Comparison of ENCODE assay signal across 8 mouse cellular contexts in genomic region chr11:107341293-107341692, GRCm38 (mm10).
DNase-seq lines count a peak whose midpoint lies in the region; ATAC-seq lines count a peak whose summit lies in the region.

No protein-coding gene starts in this region.

- no peaks in the 10 kb centered on the region for H3K36me3 ChIP-seq in forebrain, embryonic 14.5 days (ENCODE audit: control insufficient read depth, insufficient read depth, low read length)
- no peaks in the 10 kb centered on the region for H3K36me3 ChIP-seq in forebrain, embryonic 11.5 days (ENCODE audit: control insufficient read depth, insufficient read depth, low read length)
- no peaks in the 10 kb centered on the region for H3K36me3 ChIP-seq in heart, embryonic 12.5 days
- H3K36me3 ChIP-seq in kidney, embryonic 14.5 days (ENCODE audit: control insufficient read depth, insufficient read depth, low read length), result no peaks in the 10 kb centered on the region
- H3K36me3 ChIP-seq in midbrain, embryonic 10.5 days, result no peaks in the 10 kb centered on the region

- H3K4me3 ChIP-seq in forebrain, embryonic 14.5 days (ENCODE audit: low read depth, low read length), result no peak overlapping the region
- no peak overlapping the region for H3K4me3 ChIP-seq in forebrain, embryonic 11.5 days (ENCODE audit: low read depth, low read length)
- H3K4me3 ChIP-seq in heart, embryonic 12.5 days, result no peak overlapping the region
- no peak overlapping the region for H3K4me3 ChIP-seq in kidney, embryonic 14.5 days (ENCODE audit: low read length)
- no peak overlapping the region for H3K4me3 ChIP-seq in midbrain, embryonic 10.5 days

- WGBS in forebrain, embryonic 14.5 days, result 53% methylated on average over 15 of the region's 15 CpGs
- WGBS in forebrain, embryonic 11.5 days, result 54% methylated on average over 15 of the region's 15 CpGs
- 32% methylated on average over 15 of the region's 15 CpGs for WGBS in heart, embryonic 12.5 days
- 16% methylated on average over 15 of the region's 15 CpGs for WGBS in kidney, embryonic 14.5 days
- WGBS in midbrain, embryonic 10.5 days, result 56% methylated on average over 15 of the region's 15 CpGs

- H3K4me2 ChIP-seq in forebrain, embryonic 14.5 days (ENCODE audit: low read length), result no peak overlapping the region
- no peak overlapping the region for H3K4me2 ChIP-seq in forebrain, embryonic 11.5 days (ENCODE audit: low read depth, low read length, severe bottlenecking)
- peak overlapping the region; percentile 14; the same call in 1 of the 2 replicates for H3K4me2 ChIP-seq in heart, embryonic 12.5 days
- H3K4me2 ChIP-seq in kidney, embryonic 14.5 days (replicated peaks; ENCODE audit: low read depth, low read length), result no peak overlapping the region

- no peaks in the 10 kb centered on the region for H3K4me1 ChIP-seq in forebrain, embryonic 14.5 days (ENCODE audit: control insufficient read depth, insufficient read depth, low read length)
- peaks cover 5% of the 10 kb centered on the region; the same call in 1 of the 2 replicates for H3K4me1 ChIP-seq in forebrain, embryonic 11.5 days (replicated peaks; ENCODE audit: control insufficient read depth, insufficient read depth, low read length)
- peaks cover 45% of the 10 kb centered on the region for H3K4me1 ChIP-seq in heart, embryonic 12.5 days (replicated peaks)
- H3K4me1 ChIP-seq in kidney, embryonic 14.5 days (ENCODE audit: control insufficient read depth, insufficient read depth, low read length), result peaks cover 33% of the 10 kb centered on the region
- H3K4me1 ChIP-seq in midbrain, embryonic 10.5 days, result peaks cover 46% of the 10 kb centered on the region

- ATAC-seq in forebrain, embryonic 14.5 days, result no peak
- no peak for ATAC-seq in forebrain, embryonic 11.5 days (replicated peaks; ENCODE audit: low FRiP score)
- ATAC-seq in heart, embryonic 12.5 days (ENCODE audit: insufficient number of reproducible peaks, low FRiP score), result no peak
- peak; percentile 51 for ATAC-seq in kidney, embryonic 14.5 days (ENCODE audit: low FRiP score, low TSS enrichment)

- H3K9me3 ChIP-seq in forebrain, embryonic 14.5 days (replicated peaks; ENCODE audit: control insufficient read depth, low read length), result no peaks in the 10 kb centered on the region
- no peaks in the 10 kb centered on the region for H3K9me3 ChIP-seq in forebrain, embryonic 11.5 days (ENCODE audit: control insufficient read depth, low read length)
- H3K9me3 ChIP-seq in heart, embryonic 12.5 days (replicated peaks), result no peaks in the 10 kb centered on the region
- no peaks in the 10 kb centered on the region for H3K9me3 ChIP-seq in kidney, embryonic 14.5 days (ENCODE audit: control insufficient read depth, low read length)
- H3K9me3 ChIP-seq in midbrain, embryonic 10.5 days (replicated peaks), result no peaks in the 10 kb centered on the region

- no peak overlapping the region for H3K27ac ChIP-seq in forebrain, embryonic 14.5 days (ENCODE audit: low read depth, low read length)
- H3K27ac ChIP-seq in forebrain, embryonic 11.5 days (ENCODE audit: low read depth, low read length), result no peak overlapping the region
- H3K27ac ChIP-seq in heart, embryonic 12.5 days (ENCODE audit: poor library complexity, severe bottlenecking), result peak overlapping the region; percentile 57
- H3K27ac ChIP-seq in kidney, embryonic 14.5 days (ENCODE audit: low read depth, low read length), result no peak overlapping the region
- peak overlapping the region; percentile 67 for H3K27ac ChIP-seq in midbrain, embryonic 10.5 days (replicated peaks)

- no peak overlapping the region for H3K9ac ChIP-seq in forebrain, embryonic 14.5 days (ENCODE audit: low read length)
- H3K9ac ChIP-seq in forebrain, embryonic 11.5 days (ENCODE audit: low read length), result no peak overlapping the region
- H3K9ac ChIP-seq in heart, embryonic 12.5 days, result 0 out of 2 replicates have a peak overlapping the region, but pooled peaks have one; percentile 33
- H3K9ac ChIP-seq in kidney, embryonic 14.5 days (ENCODE audit: low read depth, low read length), result no peak overlapping the region

- no peaks in the 10 kb centered on the region for H3K27me3 ChIP-seq in forebrain, embryonic 14.5 days (replicated peaks; ENCODE audit: control insufficient read depth, insufficient read depth, low read length)
- H3K27me3 ChIP-seq in forebrain, embryonic 11.5 days (ENCODE audit: control insufficient read depth, insufficient read depth, low read length), result no peaks in the 10 kb centered on the region
- no peaks in the 10 kb centered on the region for H3K27me3 ChIP-seq in heart, embryonic 12.5 days (replicated peaks)
- no peaks in the 10 kb centered on the region for H3K27me3 ChIP-seq in kidney, embryonic 14.5 days (ENCODE audit: control insufficient read depth, insufficient read depth, low read length)
- H3K27me3 ChIP-seq in midbrain, embryonic 10.5 days (ENCODE audit: low read depth, poor library complexity, severe bottlenecking), result no peaks in the 10 kb centered on the region

- peak; percentile 21 for DNase-seq in forebrain, embryonic 14.5 days (ENCODE audit: low spot score)
- DNase-seq in forebrain, embryonic 11.5 days (ENCODE audit: low spot score), result no peak
- peak; percentile 48 to 64 for DNase-seq in cerebellum, postnatal 25 days
- DNase-seq in midbrain, embryonic 10.5 days (ENCODE audit: low spot score), result no peak
- no peak for DNase-seq in thymus, postnatal 4 days
- DNase-seq in B cell, adult 2 months, result no peak

Comparison
In these comparisons a context has a peak if more than half of its experiments do, and no peak if none do; other contexts are left out.
1. DNase-seq: peak in forebrain, embryonic 14.5 days (single experiment) and cerebellum, postnatal 25 days (2 of 2); none in forebrain, embryonic 11.5 days (single experiment), midbrain, embryonic 10.5 days (single experiment), thymus, postnatal 4 days (single experiment) and B cell, adult 2 months (0 of 2).
2. H3K27ac ChIP-seq: peak in heart, embryonic 12.5 days (single experiment) and midbrain, embryonic 10.5 days (single experiment); none in forebrain, embryonic 14.5 days (single experiment), forebrain, embryonic 11.5 days (single experiment) and kidney, embryonic 14.5 days (single experiment).